Mouse (Mus musculus) liver, postnatal 0 days (tissue): ENCODE measurements at regions not wholly inside any gene's neighbourhood (a gene's known extent, or its start where the extent isn't known, plus 50 kb on each side); places are given as distances from the start of the nearest gene placed in this dataset.

ENCODE experiments used
- ATAC-seq: fragments of 200-750 bp; cut with Nextera tagmentation; 2 replicates; pipeline ENCODE4 v1.8.0; 2017; ENCODE audit warnings: mild to moderate bottlenecking, moderate library complexity
- DNase-seq: peaks from one replicate; pipeline ENCODE4 v3.0.0-alpha.2; 2016
- H3K27ac ChIP-seq: fragments of 300-500 bp; sonication (generic); 2 replicates; pipeline ENCODE4 v1.5.1; 2014; ENCODE audit warnings: antibody characterized with exemption, moderate library complexity, mild to moderate bottlenecking, low read depth
- H3K27me3 ChIP-seq: fragments of 300-500 bp; sonication (generic); 2 replicates; pipeline ENCODE4 v1.6.1; 2014; ENCODE audit warnings: low read length, control low read depth, mixed read lengths; ENCODE audit not compliant: insufficient read depth
- H3K36me3 ChIP-seq: fragments of 300-500 bp; sonication (generic); replicated peaks from 2 replicates; pipeline ENCODE4 v1.6.1; 2014; ENCODE audit warnings: mild to moderate bottlenecking, control low read depth, low read length, moderate library complexity, mixed read lengths; ENCODE audit not compliant: insufficient read depth
- H3K4me1 ChIP-seq: fragments of 300-500 bp; sonication (generic); 2 replicates; pipeline ENCODE4 v1.6.1; 2014; ENCODE audit warnings: antibody characterized with exemption, mild to moderate bottlenecking, control low read depth; ENCODE audit not compliant: insufficient read depth
- H3K4me2 ChIP-seq: fragments of 300-500 bp; sonication (generic); 2 replicates; pipeline ENCODE4 v1.6.1; 2014; ENCODE audit warnings: low read depth, mild to moderate bottlenecking, low read length, moderate library complexity, mixed read lengths
- H3K4me3 ChIP-seq: fragments of 300-500 bp; sonication (generic); 2 replicates; pipeline ENCODE4 v1.5.1; 2014; ENCODE audit warnings: low read depth, low read length
- H3K9ac ChIP-seq: fragments of 300-500 bp; sonication (generic); replicated peaks from 2 replicates; pipeline ENCODE4 v1.6.1; 2014; ENCODE audit warnings: mild to moderate bottlenecking, moderate library complexity
- H3K9me3 ChIP-seq: fragments of 300-500 bp; sonication (generic); 2 replicates; pipeline ENCODE4 v1.6.1; 2016; ENCODE audit warnings: mild to moderate bottlenecking, control low read depth, low read length, mixed read lengths
- CTCF ChIP-seq: sonication (generic); IDR thresholded peaks from 2 replicates; pipeline ENCODE4 v1.5.1; 2016; ENCODE audit warnings: antibody characterized with exemption, low read depth
- EP300 ChIP-seq: IDR thresholded peaks from 2 replicates; pipeline ENCODE4 v1.6.1; 2016; ENCODE audit warnings: antibody characterized with exemption, low read depth, mild to moderate bottlenecking
- WGBS: fragments of 180-500 bp; shearing (Covaris S2); extraction: QIAGEN DNeasy Blood & Tissue Kit; methylation state at CpG from one replicate; pipeline ENCODE4 v1.1.7; 2014; ENCODE audit not compliant: insufficient replicate concordance; 5-methylcytosine and 5-hydroxymethylcytosine counted together

- WGBS: 59% methylated on average over 2 of the region's 2 CpGs
- ATAC-seq: no peak
- TF ChIP-seq CTCF: no peak
- no peak for TF ChIP-seq EP300
These were observed 506.1 kb upstream of the Plxna2 start for GRCm38 (mm10) chr1:194111931-194112330.

GRCm38 (mm10) chr1:194109172-194110071 is 508.6 kb upstream of the Plxna2 start:
- Histone ChIP-seq H3K9me3 (no peaks in the 10 kb centered on the region), H3K4me2 (no peak overlapping the region), H3K36me3 (no peaks in the 10 kb centered on the region), H3K4me3 (no peak overlapping the region), H3K4me1 (no peaks in the 10 kb centered on the region), H3K27me3 (no peaks in the 10 kb centered on the region), H3K27ac (no peak overlapping the region), H3K9ac (no peak overlapping the region)
- no peak for DNase-seq
- TF ChIP-seq EP300 (no peak), CTCF (no peak)
- no peak for ATAC-seq
- WGBS: 67% methylated on average over 5 of the region's 5 CpGs

More at GRCm38 (mm10) chr1:194111931-194112330, 506.1 kb upstream of the Plxna2 start:
- no peak for DNase-seq
- Histone ChIP-seq H3K9ac (no peak overlapping the region), H3K27ac (no peak overlapping the region), H3K4me2 (no peak overlapping the region), H3K27me3 (no peaks in the 10 kb centered on the region), H3K9me3 (no peaks in the 10 kb centered on the region), H3K36me3 (no peaks in the 10 kb centered on the region), H3K4me3 (no peak overlapping the region), H3K4me1 (no peaks in the 10 kb centered on the region)

GRCm38 (mm10) chr1:194108132-194108531 is 509.9 kb upstream of the Plxna2 start:
- Histone ChIP-seq H3K27ac (no peak overlapping the region), H3K9ac (no peak overlapping the region), H3K27me3 (no peaks in the 10 kb centered on the region), H3K36me3 (no peaks in the 10 kb centered on the region), H3K4me1 (no peaks in the 10 kb centered on the region), H3K4me2 (no peak overlapping the region), H3K9me3 (no peaks in the 10 kb centered on the region), H3K4me3 (no peak overlapping the region)
- TF ChIP-seq CTCF (no peak), EP300 (no peak)
- 69% methylated on average over 2 of the region's 2 CpGs for WGBS
- ATAC-seq (no peak), DNase-seq (no peak)

- 54% methylated on average over 3 of the region's 3 CpGs for WGBS
- H3K9ac ChIP-seq: no peak overlapping the region
- no peak for ATAC-seq
These were observed 510.6 kb upstream of the Plxna2 start for GRCm38 (mm10) chr1:194107271-194107938.

GRCm38 (mm10) chr1:194089918-194090548 is 528.0 kb upstream of the Plxna2 start:
- no peak overlapping the region for H3K4me3 ChIP-seq
- H3K9ac ChIP-seq: no peak overlapping the region
- H3K4me2 ChIP-seq: no peak overlapping the region
- H3K36me3 ChIP-seq: no peaks in the 10 kb centered on the region
- WGBS: 62% methylated on average over 2 of the region's 2 CpGs
- no peaks in the 10 kb centered on the region for H3K9me3 ChIP-seq
- H3K4me1 ChIP-seq: no peaks in the 10 kb centered on the region
- no peak for DNase-seq
- ATAC-seq: peak; percentile 27; the same call in 1 of the 2 replicates
- TF ChIP-seq CTCF: no peak
- no peak for TF ChIP-seq EP300
- no peaks in the 10 kb centered on the region for H3K27me3 ChIP-seq
- H3K27ac ChIP-seq: no peak overlapping the region

More at GRCm38 (mm10) chr1:194107271-194107938, 510.6 kb upstream of the Plxna2 start:
- Histone ChIP-seq H3K9me3 (no peaks in the 10 kb centered on the region), H3K4me3 (no peak overlapping the region), H3K4me2 (no peak overlapping the region), H3K4me1 (no peaks in the 10 kb centered on the region), H3K27me3 (no peaks in the 10 kb centered on the region), H3K36me3 (no peaks in the 10 kb centered on the region), H3K27ac (no peak overlapping the region)
- no peak for DNase-seq
- TF ChIP-seq CTCF (no peak), EP300 (no peak)

- H3K4me1 ChIP-seq: no peaks in the 10 kb centered on the region
- H3K9ac ChIP-seq: no peak overlapping the region
- no peak overlapping the region for H3K27ac ChIP-seq
- no peak for TF ChIP-seq EP300
- TF ChIP-seq CTCF: no peak
- H3K9me3 ChIP-seq: no peaks in the 10 kb centered on the region
- no peaks in the 10 kb centered on the region for H3K36me3 ChIP-seq
- no peaks in the 10 kb centered on the region for H3K27me3 ChIP-seq
- ATAC-seq (no peak), DNase-seq (no peak)
- H3K4me3 ChIP-seq: no peak overlapping the region
- no peak overlapping the region for H3K4me2 ChIP-seq
- WGBS: 70% methylated on average over 5 of the region's 5 CpGs
These were observed 559.5 kb upstream of the Plxna2 start for GRCm38 (mm10) chr1:194058512-194058911.
